In genomic region chr8:120510035-120510416, GRCm38 (mm10) we compare ENCODE assay signal across 9 mouse cellular contexts.
DNase-seq lines count a peak whose midpoint lies in the region; ATAC-seq lines count a peak whose summit lies in the region.
"Had no signal": no experiment of that assay in that cellular context is flagged by ENCODE, and none has a peak within 500 bp of the region (broad histone marks: within the 10 kb centered on the region; RNA-seq: fewer than 3 reads in every experiment).

No protein-coding gene starts in this region.

- peaks cover 80% of the 10 kb centered on the region for H3K4me1 ChIP-seq in kidney, embryonic 14.5 days (ENCODE audit: control insufficient read depth, insufficient read depth, low read length)
- H3K4me1 ChIP-seq in hindbrain, embryonic 15.5 days (replicated peaks): peaks cover 96% of the 10 kb centered on the region
- peaks cover 100% of the 10 kb centered on the region for H3K4me1 ChIP-seq in midbrain, embryonic 13.5 days (replicated peaks)

- no peaks in the 10 kb centered on the region for H3K9me3 ChIP-seq in kidney, embryonic 14.5 days (ENCODE audit: control insufficient read depth, low read length)
- no peaks in the 10 kb centered on the region for H3K9me3 ChIP-seq in hindbrain, embryonic 15.5 days
- no peaks in the 10 kb centered on the region for H3K9me3 ChIP-seq in midbrain, embryonic 13.5 days

- peak overlapping the region; percentile 38 for H3K4me2 ChIP-seq in kidney, embryonic 14.5 days (replicated peaks; ENCODE audit: low read depth, low read length)
- H3K4me2 ChIP-seq in hindbrain, embryonic 15.5 days: peak overlapping the region; percentile 34
- H3K4me2 ChIP-seq in midbrain, embryonic 13.5 days (replicated peaks): peak overlapping the region; percentile 48

- no peaks in the 10 kb centered on the region for H3K27me3 ChIP-seq in kidney, embryonic 14.5 days (ENCODE audit: control insufficient read depth, insufficient read depth, low read length)
- H3K27me3 ChIP-seq in hindbrain, embryonic 15.5 days: no peaks in the 10 kb centered on the region
- H3K27me3 ChIP-seq in midbrain, embryonic 13.5 days: no peaks in the 10 kb centered on the region

- no peak overlapping the region for H3K27ac ChIP-seq in kidney, embryonic 14.5 days (ENCODE audit: low read depth, low read length)
- no peak overlapping the region; the same call in 1 of the 2 replicates for H3K27ac ChIP-seq in hindbrain, embryonic 15.5 days (replicated peaks)
- H3K27ac ChIP-seq in midbrain, embryonic 13.5 days: peak overlapping the region; percentile 81

- H3K9ac ChIP-seq in kidney, embryonic 14.5 days (ENCODE audit: low read depth, low read length): no peak overlapping the region
- no peak overlapping the region for H3K9ac ChIP-seq in hindbrain, embryonic 15.5 days
- H3K9ac ChIP-seq in midbrain, embryonic 13.5 days (replicated peaks): peak overlapping the region; percentile 52; the same call in 1 of the 2 replicates

- no peaks in the 10 kb centered on the region for H3K36me3 ChIP-seq in kidney, embryonic 14.5 days (ENCODE audit: control insufficient read depth, insufficient read depth, low read length)
- H3K36me3 ChIP-seq in hindbrain, embryonic 15.5 days: no peaks in the 10 kb centered on the region
- no peaks in the 10 kb centered on the region for H3K36me3 ChIP-seq in midbrain, embryonic 13.5 days

- DNase-seq in kidney, adult 18-20 months: no peak
- DNase-seq in spleen, postnatal 14 days (ENCODE audit: low spot score in 2 of 2): no peak
- no peak for DNase-seq in testis, postnatal 14 days (ENCODE audit: low spot score)
- DNase-seq in kidney, adult 11 months: no peak
- DNase-seq: lung, postnatal 36 days had no signal

- 8% methylated on average over 5 of the region's 6 CpGs for WGBS in kidney, embryonic 14.5 days
- WGBS in hindbrain, embryonic 15.5 days: 9% methylated on average over 5 of the region's 6 CpGs
- 2% methylated on average over 6 of the region's 6 CpGs for WGBS in midbrain, embryonic 13.5 days

- no peak overlapping the region for H3K4me3 ChIP-seq in kidney, embryonic 14.5 days (ENCODE audit: low read length)
- no peak overlapping the region for H3K4me3 ChIP-seq in hindbrain, embryonic 15.5 days
- H3K4me3 ChIP-seq in midbrain, embryonic 13.5 days (replicated peaks): peak overlapping the region; percentile 6; the same call in 1 of the 2 replicates

- ATAC-seq in kidney, embryonic 14.5 days (ENCODE audit: low FRiP score, low TSS enrichment): no peak
- peak; percentile 81 for ATAC-seq in common myeloid progenitor, adult 5-6 weeks (replicated peaks; ENCODE audit: low read depth, poor library complexity, severe bottlenecking)
- no peak for ATAC-seq in hindbrain, embryonic 15.5 days (ENCODE audit: low FRiP score, low read depth)
- no peak for ATAC-seq in midbrain, embryonic 13.5 days
